Mouse (Mus musculus) stomach, postnatal 0 days (tissue): ENCODE measurements around the gene Glrx5. TPM values are rescaled to one million over a fixed set of nuclear protein-coding genes. Genes with fewer than 3 reads are reported as not detected.
A peak's percentile ranks its signal among the peaks of the same experiment; 100 is the strongest.

Source experiments
- ATAC-seq: fragments of 200-750 bp; cut with Nextera tagmentation; 2 replicates; pipeline ENCODE4 v1.8.0; 2017; ENCODE audit not compliant: low FRiP score, low TSS enrichment
- DNase-seq: peaks from one replicate; pipeline ENCODE4 v3.0.0-alpha.2; 2016; ENCODE audit warnings: low spot score
- H3K27ac ChIP-seq: fragments of 300-500 bp; sonication (generic); replicated peaks from 2 replicates; pipeline ENCODE4 v1.5.1; 2014; ENCODE audit warnings: mild to moderate bottlenecking, control low read depth
- H3K27me3 ChIP-seq: fragments of 300-500 bp; sonication (generic); 2 replicates; pipeline ENCODE4 v1.6.1; 2014; ENCODE audit warnings: low read length; ENCODE audit not compliant: control insufficient read depth, insufficient read depth
- H3K36me3 ChIP-seq: fragments of 300-500 bp; sonication (generic); 2 replicates; pipeline ENCODE4 v1.6.1; 2014; ENCODE audit warnings: low read length, mixed read lengths; ENCODE audit not compliant: control insufficient read depth, insufficient read depth
- H3K4me1 ChIP-seq: fragments of 300-500 bp; sonication (generic); replicated peaks from 2 replicates; pipeline ENCODE4 v1.6.1; 2014; ENCODE audit warnings: antibody characterized with exemption; ENCODE audit not compliant: control insufficient read depth, insufficient read depth
- H3K4me2 ChIP-seq: fragments of 300-500 bp; sonication (generic); replicated peaks from 2 replicates; pipeline ENCODE4 v1.6.1; 2014; ENCODE audit warnings: low read depth, mild to moderate bottlenecking, control low read depth, moderate library complexity
- H3K4me3 ChIP-seq: fragments of 300-500 bp; sonication (generic); 2 replicates; pipeline ENCODE4 v1.5.1; 2014; ENCODE audit warnings: low read depth, low read length, control low read depth
- H3K9ac ChIP-seq: fragments of 300-500 bp; sonication (generic); 2 replicates; pipeline ENCODE4 v1.6.1; 2014; ENCODE audit warnings: mild to moderate bottlenecking, low read length, control low read depth, mixed read lengths
- H3K9me3 ChIP-seq: fragments of 300-500 bp; sonication (generic); 2 replicates; pipeline ENCODE4 v1.6.1; 2016; ENCODE audit warnings: low read length; ENCODE audit not compliant: control insufficient read depth
- CTCF ChIP-seq: IDR thresholded peaks from 2 replicates; pipeline ENCODE4 v1.5.1; 2016; ENCODE audit warnings: antibody characterized with exemption, low read depth, mild to moderate bottlenecking, moderate library complexity
- EP300 ChIP-seq: optimal IDR thresholded peaks from 2 replicates; pipeline ENCODE3; 2016; ENCODE audit warnings: antibody characterized with exemption
- WGBS: fragments of 180-500 bp; shearing (Covaris S2); extraction: QIAGEN DNeasy Blood & Tissue Kit; methylation state at CpG from one replicate; pipeline ENCODE4 v1.1.7; 2014; 5-methylcytosine and 5-hydroxymethylcytosine counted together
- polyA plus RNA-seq: library from polyadenylated mRNA; unstranded; fragments of >200 nt; fragmentation: Nextera tagmentation; extraction: Ambion mirVana; gene quantifications from 2 replicates; pipeline ENCODE4 v1.2.1, GENCODE M21; 2015

Glrx5 gene
- polyA plus RNA-seq, 1 experiment from 2014 or later = 134 TPM

DNA sequence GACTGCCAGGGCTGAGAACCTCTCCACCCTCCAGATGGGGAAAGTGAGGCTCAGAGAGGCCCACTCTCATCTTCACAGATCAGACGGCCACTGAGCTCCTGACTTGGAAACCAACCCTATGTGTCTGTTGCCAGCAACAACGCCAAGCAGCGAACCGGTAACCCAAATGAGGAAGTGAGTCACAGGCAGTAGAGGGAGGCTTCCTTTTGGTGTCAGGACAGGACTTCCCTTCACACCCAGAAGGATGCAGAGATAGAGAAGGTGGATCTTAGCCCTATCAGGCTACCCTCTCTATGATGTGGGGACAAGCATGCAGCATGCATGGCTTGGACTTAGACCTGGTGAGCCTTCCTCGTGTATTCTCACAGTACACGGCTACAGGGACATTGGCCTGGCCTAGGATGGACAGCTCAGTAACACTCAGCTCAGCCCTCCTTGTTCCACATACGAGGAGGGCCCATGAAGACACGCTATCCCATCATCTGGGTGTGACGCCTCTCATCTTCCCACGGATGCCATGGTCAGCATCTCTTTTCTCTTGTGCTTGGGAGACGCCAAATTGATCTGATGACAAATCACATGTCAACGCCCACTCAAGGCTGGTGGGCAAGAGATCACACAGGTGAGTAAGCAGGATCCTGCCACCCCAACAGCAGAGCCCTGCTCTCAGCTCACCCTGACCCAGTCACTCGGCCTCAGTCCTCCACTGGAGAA lies 41.6 kb upstream of the Glrx5 start:
- no peak overlapping the region for H3K27ac ChIP-seq

GRCm38 (mm10) chr12:104992123-104992741 lies 40.3 kb upstream of the Glrx5 start:
- Histone ChIP-seq H3K4me2 (no peak overlapping the region), H3K9ac (no peak overlapping the region), H3K27ac (no peak overlapping the region), H3K27me3 (no peaks in the 10 kb centered on the region), H3K4me1 (no peaks in the 10 kb centered on the region), H3K9me3 (no peaks in the 10 kb centered on the region), H3K4me3 (no peak overlapping the region), H3K36me3 (no peaks in the 10 kb centered on the region)
- DNase-seq = no peak
- ATAC-seq = no peak
- TF ChIP-seq EP300 = no peak
- TF ChIP-seq CTCF = no peak
- 75% methylated on average over 10 of the region's 10 CpGs for WGBS

More for the DNA sequence above, 41.6 kb upstream of the Glrx5 start:
- DNase-seq = no peak
- no peaks in the 10 kb centered on the region for H3K9me3 ChIP-seq
- H3K4me1 ChIP-seq = no peaks in the 10 kb centered on the region
- no peaks in the 10 kb centered on the region for H3K27me3 ChIP-seq
- no peak overlapping the region for H3K9ac ChIP-seq
- no peaks in the 10 kb centered on the region for H3K36me3 ChIP-seq
- no peak for ATAC-seq
- WGBS = 87% methylated on average over 13 of the region's 13 CpGs
- no peak overlapping the region for H3K4me2 ChIP-seq
- H3K4me3 ChIP-seq = no peak overlapping the region
- no peak for TF ChIP-seq EP300

DNA sequence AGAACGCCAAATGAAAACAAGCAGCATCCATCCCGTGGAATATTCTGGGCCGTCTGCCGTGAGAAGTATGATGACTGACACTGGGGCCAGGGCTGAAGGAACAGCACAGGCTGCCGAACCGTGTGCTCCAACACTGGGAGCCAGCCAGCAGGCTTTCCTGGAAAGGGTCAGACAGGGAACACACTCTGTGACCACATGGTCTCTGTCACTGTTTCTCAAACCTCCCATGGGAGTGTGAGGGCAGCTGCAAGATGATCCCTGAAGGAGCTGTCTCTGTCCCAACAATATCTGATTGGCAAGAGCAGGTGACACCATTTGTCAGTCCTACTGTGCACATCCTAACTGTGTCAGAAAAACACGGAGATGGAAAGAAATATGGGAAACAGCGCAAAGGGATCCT lies 39.6 kb upstream of the Glrx5 start:
- Histone ChIP-seq H3K9me3 (no peaks in the 10 kb centered on the region), H3K4me1 (no peaks in the 10 kb centered on the region), H3K27ac (no peak overlapping the region), H3K4me3 (no peak overlapping the region), H3K9ac (no peak overlapping the region), H3K4me2 (no peak overlapping the region), H3K27me3 (no peaks in the 10 kb centered on the region), H3K36me3 (no peaks in the 10 kb centered on the region)
- TF ChIP-seq CTCF (no peak), EP300 (no peak)
- no peak for DNase-seq
- WGBS = 65% methylated on average over 8 of the region's 8 CpGs
- no peak for ATAC-seq

DNA sequence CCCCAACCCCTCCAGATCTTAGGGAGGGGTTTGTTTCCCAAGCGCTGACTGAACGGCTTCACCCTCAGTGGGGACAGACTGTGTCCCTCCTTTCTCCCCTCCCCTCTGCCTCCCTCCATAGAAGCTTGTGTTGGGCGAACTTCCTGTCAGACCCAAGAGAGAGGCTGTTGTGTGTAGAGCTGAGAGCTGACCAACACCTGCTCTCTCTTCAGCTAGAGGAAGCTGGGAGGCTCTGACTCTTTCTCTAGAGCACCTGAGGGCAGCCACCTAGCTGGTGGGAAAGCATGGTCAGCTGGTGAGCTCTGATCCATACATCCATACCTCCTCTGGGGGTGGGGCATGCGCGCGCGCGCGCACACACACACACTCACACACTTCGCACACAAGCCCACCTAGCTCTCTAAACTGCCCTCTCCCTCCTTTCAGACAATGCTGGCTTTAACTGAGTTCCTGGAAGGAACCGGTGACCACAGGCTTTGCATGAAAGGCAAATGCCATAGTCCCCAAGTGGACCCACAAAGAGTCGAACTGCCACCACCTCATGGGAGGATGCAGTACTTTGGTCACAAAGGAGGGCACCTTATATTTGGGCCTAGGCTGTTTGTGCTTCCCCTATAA lies 37.1 kb upstream of the Glrx5 start:
- Histone ChIP-seq H3K4me1 (no peaks in the 10 kb centered on the region), H3K9ac (no peak overlapping the region), H3K27me3 (no peaks in the 10 kb centered on the region), H3K27ac (no peak overlapping the region), H3K9me3 (no peaks in the 10 kb centered on the region), H3K36me3 (no peaks in the 10 kb centered on the region), H3K4me3 (no peak overlapping the region), H3K4me2 (no peak overlapping the region)
- ATAC-seq (no peak), DNase-seq (no peak)
- 81% methylated on average over 12 of the region's 12 CpGs for WGBS
- TF ChIP-seq EP300 (no peak), CTCF (no peak)

- 75% methylated on average over 9 of the region's 9 CpGs for WGBS
- H3K4me2 ChIP-seq = no peak overlapping the region
- H3K27ac ChIP-seq = no peak overlapping the region
- ATAC-seq = peak; percentile 30
- H3K9me3 ChIP-seq = no peaks in the 10 kb centered on the region
- TF ChIP-seq CTCF (no peak), EP300 (no peak)
- DNase-seq = no peak
- no peak overlapping the region for H3K9ac ChIP-seq
- H3K27me3 ChIP-seq = no peaks in the 10 kb centered on the region
- H3K4me3 ChIP-seq = no peak overlapping the region
- H3K36me3 ChIP-seq = no peaks in the 10 kb centered on the region
- no peaks in the 10 kb centered on the region for H3K4me1 ChIP-seq
Observed at GRCm38 (mm10) chr12:104996012-104996728, 36.3 kb upstream of the Glrx5 start.
